Mouse (Mus musculus) heart, embryonic 16.5 days (tissue): ENCODE results near the gene Tmem80. TPM values are rescaled to one million over a fixed set of nuclear protein-coding genes. Genes with fewer than 3 reads are reported as not detected.

ENCODE experiments used
- ATAC-seq: fragments of 200-750 bp; cut with Nextera tagmentation; replicated peaks from 2 replicates; pipeline ENCODE4 v1.8.0; 2017; ENCODE audit warnings: moderate number of reproducible peaks; ENCODE audit not compliant: insufficient read depth, low FRiP score; ENCODE audit errors: extremely low read depth
- H3K27ac ChIP-seq: fragments of 300-500 bp; sonication (generic); 2 replicates; pipeline ENCODE4 v1.5.1; 2014; ENCODE audit warnings: mild to moderate bottlenecking, low read length, control low read depth, moderate library complexity
- H3K27me3 ChIP-seq: fragments of 300-500 bp; sonication (generic); 2 replicates; pipeline ENCODE4 v1.6.1; 2014; ENCODE audit warnings: low read length, mixed read lengths; ENCODE audit not compliant: control insufficient read depth, insufficient read depth
- H3K36me3 ChIP-seq: fragments of 300-500 bp; sonication (generic); 2 replicates; pipeline ENCODE4 v1.6.1; 2014; ENCODE audit not compliant: control insufficient read depth, insufficient read depth
- H3K4me1 ChIP-seq: fragments of 300-500 bp; sonication (generic); 2 replicates; pipeline ENCODE4 v1.6.1; 2014; ENCODE audit warnings: low read length, mixed read lengths; ENCODE audit not compliant: control insufficient read depth, insufficient read depth
- H3K4me2 ChIP-seq: fragments of 300-500 bp; sonication (generic); 2 replicates; pipeline ENCODE4 v1.6.1; 2014; ENCODE audit warnings: low read depth, mild to moderate bottlenecking, control low read depth, low read length
- H3K4me3 ChIP-seq: fragments of 300-500 bp; sonication (generic); 2 replicates; pipeline ENCODE4 v1.5.1; 2014; ENCODE audit warnings: mild to moderate bottlenecking, control low read depth, low read length
- H3K9ac ChIP-seq: fragments of 300-500 bp; sonication (generic); 2 replicates; pipeline ENCODE4 v1.6.1; 2014; ENCODE audit warnings: low read length, control low read depth
- H3K9me3 ChIP-seq: fragments of 300-500 bp; sonication (generic); replicated peaks from 2 replicates; pipeline ENCODE4 v1.6.1; 2016; ENCODE audit warnings: low read length; ENCODE audit not compliant: control insufficient read depth
- WGBS: fragments of 180-500 bp; shearing (Covaris S2); extraction: QIAGEN DNeasy Blood & Tissue Kit; methylation state at CpG from one replicate; pipeline ENCODE4 v1.1.7; 2014; 5-methylcytosine and 5-hydroxymethylcytosine counted together
- polyA plus RNA-seq: library from polyadenylated mRNA; unstranded; fragments of >200 nt; fragmentation: Nextera tagmentation; extraction: Ambion mirVana; gene quantifications from 2 replicates; pipeline ENCODE4 v1.2.1, GENCODE M21; 2015

Tmem80 gene
- polyA plus RNA-seq, 1 experiment from 2014 or later: 32.5 TPM

- Histone ChIP-seq H3K27me3 (0 out of 2 replicates have a peak, but pooled peaks cover 2% of the 10 kb centered on the region), H3K9me3 (no peaks in the 10 kb centered on the region), H3K4me2 (no peak overlapping the region), H3K36me3 (no peaks in the 10 kb centered on the region), H3K4me1 (0 out of 2 replicates have a peak, but pooled peaks cover 2% of the 10 kb centered on the region), H3K27ac (no peak overlapping the region), H3K9ac (no peak overlapping the region), H3K4me3 (no peak overlapping the region)
- 58% methylated on average over 2 of the region's 2 CpGs for WGBS
- no peak for ATAC-seq
Measured at GRCm38 (mm10) chr7:141343230-141343629, 15.7 kb downstream of the Tmem80 start.

- ATAC-seq: no peak
- Histone ChIP-seq H3K4me1 (no peaks in the 10 kb centered on the region), H3K27me3 (0 out of 2 replicates have a peak, but pooled peaks cover 2% of the 10 kb centered on the region), H3K9me3 (no peaks in the 10 kb centered on the region), H3K4me3 (no peak overlapping the region), H3K36me3 (no peaks in the 10 kb centered on the region), H3K9ac (no peak overlapping the region), H3K4me2 (no peak overlapping the region), H3K27ac (no peak overlapping the region)
- 63% methylated on average over 7 of the region's 7 CpGs for WGBS
Measured at GRCm38 (mm10) chr7:141343696-141344095, 16.2 kb downstream of the Tmem80 start.

DNA sequence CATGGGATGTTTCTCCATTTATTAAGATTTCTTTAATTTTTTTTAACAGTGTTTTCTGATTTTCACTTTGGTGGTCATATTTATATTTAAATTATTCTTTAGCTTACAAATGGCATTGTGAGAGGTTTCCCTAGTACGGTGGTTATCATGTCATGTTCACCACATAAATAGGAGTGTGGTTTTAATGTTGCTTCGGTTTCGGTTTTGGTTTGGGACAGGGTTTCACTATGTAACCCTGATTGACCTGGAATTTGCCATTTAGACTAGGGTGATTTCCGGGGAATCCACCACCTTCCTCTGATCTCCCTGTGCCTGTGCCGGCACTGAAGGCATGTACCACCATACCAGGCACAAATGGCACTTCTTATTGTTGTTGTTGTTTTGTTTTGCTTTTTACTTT, 17.2 kb downstream of the Tmem80 start:
- no peak overlapping the region for H3K4me2 ChIP-seq
- ATAC-seq: no peak
- no peaks in the 10 kb centered on the region for H3K4me1 ChIP-seq
- H3K9me3 ChIP-seq: no peaks in the 10 kb centered on the region
- no peak overlapping the region for H3K4me3 ChIP-seq
- WGBS: 83% methylated on average over 5 of the region's 5 CpGs
- H3K27me3 ChIP-seq: 0 out of 2 replicates have a peak, but pooled peaks cover 2% of the 10 kb centered on the region
- H3K36me3 ChIP-seq: no peaks in the 10 kb centered on the region
- no peak overlapping the region for H3K27ac ChIP-seq
- no peak overlapping the region for H3K9ac ChIP-seq

- Histone ChIP-seq H3K27me3 (no peaks in the 10 kb centered on the region), H3K9ac (no peak overlapping the region), H3K36me3 (no peaks in the 10 kb centered on the region), H3K9me3 (no peaks in the 10 kb centered on the region), H3K4me3 (no peak overlapping the region), H3K4me1 (no peaks in the 10 kb centered on the region), H3K27ac (no peak overlapping the region), H3K4me2 (no peak overlapping the region)
- ATAC-seq: no peak
- WGBS: 67% methylated on average over 6 of the region's 6 CpGs
Measured at GRCm38 (mm10) chr7:141351061-141351460, 23.5 kb downstream of the Tmem80 start.

- WGBS: 80% methylated on average over 8 of the region's 8 CpGs
Measured at GRCm38 (mm10) chr7:141355051-141355450, 27.5 kb downstream of the Tmem80 start.

DNA sequence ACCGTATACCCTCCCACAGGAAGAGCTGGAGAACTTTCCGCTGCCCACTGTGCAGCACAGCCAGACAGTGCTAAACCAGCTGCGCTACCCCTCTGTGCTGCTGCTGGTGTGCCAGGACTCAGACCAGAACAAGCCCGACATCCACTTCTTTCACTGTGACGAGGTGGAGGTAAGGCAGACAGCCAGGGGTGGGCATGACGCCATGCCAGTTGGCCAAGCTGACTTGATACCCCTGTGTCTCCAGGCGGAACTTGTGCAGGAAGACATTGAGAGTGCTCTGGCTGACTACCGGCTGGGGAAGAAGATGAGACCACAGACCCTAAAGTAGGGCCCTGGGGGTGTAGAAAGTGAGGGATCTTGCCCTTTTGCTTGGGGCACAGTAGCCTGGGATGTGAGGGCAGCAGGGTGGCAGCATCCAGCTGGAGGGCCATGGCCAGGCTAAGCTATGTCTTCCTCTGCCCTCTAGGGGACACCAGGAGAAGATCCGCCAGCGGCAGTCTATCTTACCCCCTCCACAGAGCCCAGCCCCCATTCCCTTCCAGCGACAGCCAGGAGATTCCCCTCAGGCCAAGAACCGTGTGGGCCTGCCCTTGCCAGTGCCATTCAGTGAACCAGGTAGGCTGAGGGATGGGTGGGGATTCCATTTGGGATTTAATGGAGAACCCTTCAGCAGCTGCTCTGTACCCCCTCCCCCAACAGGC, 28.2 kb downstream of the Tmem80 start:
- Histone ChIP-seq H3K4me3 (no peak overlapping the region), H3K36me3 (no peaks in the 10 kb centered on the region), H3K27ac (no peak overlapping the region), H3K4me1 (no peaks in the 10 kb centered on the region), H3K9ac (no peak overlapping the region), H3K27me3 (peaks cover 2% of the 10 kb centered on the region; the same call in 1 of the 2 replicates), H3K9me3 (no peaks in the 10 kb centered on the region), H3K4me2 (no peak overlapping the region)
- no peak; the same call in 1 of the 2 replicates for ATAC-seq
- 49% methylated on average over 12 of the region's 12 CpGs for WGBS

More at GRCm38 (mm10) chr7:141355051-141355450, 27.5 kb downstream of the Tmem80 start:
- Histone ChIP-seq H3K4me2 (no peak overlapping the region), H3K9me3 (no peaks in the 10 kb centered on the region), H3K4me1 (no peaks in the 10 kb centered on the region), H3K27me3 (no peaks in the 10 kb centered on the region), H3K9ac (no peak overlapping the region), H3K4me3 (no peak overlapping the region), H3K36me3 (no peaks in the 10 kb centered on the region), H3K27ac (no peak overlapping the region)
- ATAC-seq: no peak

GRCm38 (mm10) chr7:141356971-141357370, 29.4 kb downstream of the Tmem80 start:
- no peak for ATAC-seq
- Histone ChIP-seq H3K4me3 (no peak overlapping the region), H3K4me2 (no peak overlapping the region), H3K9me3 (no peaks in the 10 kb centered on the region), H3K27me3 (peaks cover 4% of the 10 kb centered on the region; the same call in 1 of the 2 replicates), H3K36me3 (no peaks in the 10 kb centered on the region), H3K9ac (no peak overlapping the region), H3K4me1 (no peaks in the 10 kb centered on the region), H3K27ac (no peak overlapping the region)
- whole genome bisulfite sequencing: 67% methylated on average over 14 of the region's 14 CpGs

DNA sequence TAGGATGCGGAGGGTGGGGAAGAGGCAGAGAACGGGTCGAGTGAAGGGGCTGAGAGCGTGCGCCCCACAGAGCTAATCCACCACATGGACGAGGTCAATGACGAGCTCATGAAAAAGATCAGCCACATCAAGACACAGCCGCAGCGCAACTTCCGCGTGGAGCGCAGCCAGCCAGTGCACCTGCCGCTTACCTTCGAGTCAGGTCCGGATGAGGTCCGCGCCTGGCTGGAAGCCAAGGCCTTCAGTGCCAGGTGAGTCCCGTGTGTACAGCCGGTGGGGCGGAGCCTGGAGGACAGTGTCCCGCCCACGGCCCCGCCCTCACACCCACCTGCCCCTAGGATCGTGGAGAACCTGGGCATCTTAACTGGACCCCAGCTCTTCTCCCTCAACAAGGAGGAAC, 34.0 kb downstream of the Tmem80 start:
- no peaks in the 10 kb centered on the region for H3K9me3 ChIP-seq
- 14% methylated on average over 24 of the region's 24 CpGs for WGBS
- no peak overlapping the region for H3K4me3 ChIP-seq
- H3K4me2 ChIP-seq: no peak overlapping the region
- no peaks in the 10 kb centered on the region for H3K36me3 ChIP-seq
- H3K27ac ChIP-seq: no peak overlapping the region
- no peaks in the 10 kb centered on the region for H3K4me1 ChIP-seq
- ATAC-seq: no peak
- H3K9ac ChIP-seq: no peak overlapping the region
- H3K27me3 ChIP-seq: peaks cover 4% of the 10 kb centered on the region; the same call in 1 of the 2 replicates

DNA sequence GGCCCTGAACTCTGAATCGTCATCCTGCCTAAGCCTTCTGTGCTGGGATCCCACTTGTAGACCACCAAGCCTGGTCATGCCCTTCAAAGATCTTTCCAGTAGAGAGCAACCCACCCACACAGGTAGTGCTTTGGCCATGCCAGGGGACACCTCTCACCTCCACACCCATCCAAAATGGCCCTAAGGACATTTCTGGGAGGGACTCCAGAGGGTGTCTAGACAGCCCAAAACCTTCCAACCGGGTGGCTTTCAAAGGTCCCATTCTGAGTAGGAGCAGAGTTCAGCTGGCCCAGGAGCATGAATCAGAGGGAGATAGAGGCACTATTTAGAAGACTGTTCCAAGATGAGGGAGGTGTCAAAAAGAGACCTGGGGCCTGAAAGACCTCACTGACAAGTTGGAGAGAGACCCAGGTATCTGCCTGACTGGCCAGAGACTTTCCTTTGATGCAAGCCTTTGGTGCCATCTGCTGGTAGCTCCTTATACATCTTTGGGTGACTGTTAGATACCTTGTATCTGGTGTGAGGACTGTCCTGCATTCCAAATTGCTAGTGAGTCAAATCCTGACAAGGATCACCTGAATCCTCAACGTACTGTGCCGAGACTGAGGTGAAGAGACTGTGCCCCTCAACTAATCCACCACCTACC, 35.7 kb downstream of the Tmem80 start:
- H3K4me1 ChIP-seq: no peaks in the 10 kb centered on the region
- H3K27ac ChIP-seq: no peak overlapping the region
- no peaks in the 10 kb centered on the region for H3K36me3 ChIP-seq
- H3K4me3 ChIP-seq: no peak overlapping the region
- H3K9me3 ChIP-seq: no peaks in the 10 kb centered on the region; the same call in 1 of the 2 replicates
- ATAC-seq: no peak; the same call in 1 of the 2 replicates
- 47% methylated on average over 4 of the region's 4 CpGs for WGBS
- peaks cover 4% of the 10 kb centered on the region; the same call in 1 of the 2 replicates for H3K27me3 ChIP-seq
- no peak overlapping the region for H3K9ac ChIP-seq
- H3K4me2 ChIP-seq: no peak overlapping the region
